Mouse (Mus musculus): ENCODE results near the gene Trex1.

Trex1 gene

GRCm38 (mm10) chr9:109087987-109088386 is 28.5 kb upstream of the Trex1 start:
- no peak for DNase-seq (ENCODE audit: low spot score in 2 of 2)

GRCm38 (mm10) chr9:109084922-109085321 is 25.4 kb upstream of the Trex1 start:
- DNase-seq (ENCODE audit: low spot score in 2 of 2), result no peak

GRCm38 (mm10) chr9:109082124-109082800 is 22.7 kb upstream of the Trex1 start, which contains the start of the genes Ccdc51 and Tma7:
TSS of gene Ccdc51 (plus strand) at chr9:109082493.
TSS of gene Tma7 (minus strand) at chr9:109082587.
- DNase-seq (ENCODE audit: low spot score in 2 of 2), result peak; percentile 84 to 90

DNA sequence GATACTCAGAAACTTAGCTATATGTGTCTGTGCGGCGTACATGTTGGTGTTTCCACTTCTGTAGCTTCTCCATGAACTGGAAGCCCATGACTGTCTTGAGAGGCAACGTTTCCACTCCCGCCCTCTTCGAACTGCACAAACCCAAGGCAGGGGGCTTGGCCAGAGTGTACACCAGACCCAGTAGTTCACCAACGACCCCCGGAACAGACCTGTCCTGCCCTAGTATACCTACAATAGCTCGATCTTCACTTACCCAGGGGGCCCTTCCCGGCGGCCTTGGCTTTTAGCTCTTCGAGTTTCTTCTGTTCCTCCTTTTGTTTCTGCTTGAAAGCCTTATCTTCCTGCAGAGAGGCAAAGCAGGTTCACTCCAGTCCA is 22.2 kb upstream of the Trex1 start:
- no peak for DNase-seq (ENCODE audit: low spot score in 2 of 2)

- no peak for DNase-seq (ENCODE audit: low spot score in 2 of 2)
Observed at GRCm38 (mm10) chr9:109080516-109080915, 21.0 kb upstream of the Trex1 start.

- DNase-seq (ENCODE audit: low spot score in 2 of 2), result peak; percentile 88 to 96
Observed at GRCm38 (mm10) chr9:109073661-109074573, 14.4 kb upstream of the Trex1 start, which contains the start of gene Atrip. TSS of gene Atrip (minus strand) at chr9:109074124.

DNA sequence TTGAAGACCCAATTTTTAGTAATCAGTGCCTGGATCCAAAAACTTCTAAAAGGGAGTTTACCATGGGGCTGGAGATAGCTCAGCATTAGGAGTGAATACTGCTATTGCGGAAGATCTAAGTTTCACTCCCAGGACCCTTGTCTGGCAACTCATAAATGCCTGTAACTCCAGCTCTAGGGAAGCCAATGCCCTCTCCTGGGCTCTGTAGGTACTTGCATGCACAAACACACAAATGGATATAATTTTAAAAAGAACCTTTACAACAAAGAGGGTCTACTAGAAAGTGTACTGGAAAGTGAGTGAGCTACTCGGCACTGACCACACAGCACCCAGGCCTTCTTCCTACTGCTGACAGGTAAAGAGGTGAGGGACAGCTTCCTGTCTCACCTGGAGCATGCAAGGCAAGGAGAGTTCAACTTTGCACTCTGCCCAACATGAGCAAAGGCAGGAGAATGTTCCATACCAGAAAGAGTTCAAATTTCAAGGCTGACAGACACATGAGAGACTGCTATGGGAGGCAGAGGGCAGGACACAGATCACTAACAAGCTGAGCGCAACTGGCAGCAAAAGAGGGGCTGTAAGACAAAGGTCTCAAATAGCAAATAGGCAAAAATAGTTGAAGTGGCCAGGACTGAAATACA is 8.7 kb upstream of the Trex1 start:
- DNase-seq (ENCODE audit: low spot score in 2 of 2), result no peak

GRCm38 (mm10) chr9:109060898-109061295 is 1.4 kb upstream of the Trex1 start:
- peak in 1 of 2 experiments; percentile 56 for DNase-seq (ENCODE audit: low spot score in 2 of 2)

GRCm38 (mm10) chr9:109060184-109060897 is 807 bp upstream of the Trex1 start:
- peak in 1 of 2 experiments; percentile 63 for DNase-seq (ENCODE audit: low spot score in 2 of 2)

DNA sequence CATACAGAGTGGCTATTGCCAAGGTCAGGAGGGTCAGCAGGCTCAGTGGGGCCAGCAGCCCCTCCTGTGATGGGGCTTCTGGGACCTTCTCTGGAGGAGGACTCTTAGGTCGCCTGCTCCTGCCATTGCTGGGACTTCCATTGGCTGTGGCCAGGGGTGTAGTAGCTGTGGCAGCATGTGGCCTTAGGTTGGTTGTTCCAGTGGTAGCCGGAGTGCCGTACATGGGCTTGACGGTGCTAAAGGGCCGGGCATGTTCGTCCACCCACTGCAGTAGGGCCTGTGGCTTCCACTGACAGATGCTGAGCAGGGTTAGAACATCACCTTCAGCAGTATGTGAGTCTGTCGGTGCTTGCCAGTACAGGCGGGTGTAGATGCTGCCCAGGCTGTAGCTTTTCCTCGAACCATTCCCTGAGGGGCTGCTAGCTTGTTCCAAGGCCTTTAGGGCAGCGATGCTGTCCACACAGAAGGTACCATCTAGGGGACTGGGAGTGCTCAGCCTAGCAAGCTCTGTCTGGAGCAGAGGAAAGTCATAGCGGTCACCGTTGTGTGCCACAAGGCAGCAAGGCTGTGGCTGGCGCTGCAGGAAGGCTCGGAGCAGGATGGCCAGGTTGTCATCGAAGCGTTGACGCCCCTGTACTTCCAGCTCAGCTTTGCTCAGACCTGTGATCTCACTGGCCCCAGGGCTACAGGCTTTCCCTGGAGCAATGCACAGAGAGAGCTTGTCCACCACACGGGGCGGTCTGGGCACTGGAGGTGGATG is 1.3 kb downstream of the Trex1 start:
- DNase-seq (ENCODE audit: low spot score in 2 of 2), result peak in 1 of 2 experiments; percentile 63

DNA sequence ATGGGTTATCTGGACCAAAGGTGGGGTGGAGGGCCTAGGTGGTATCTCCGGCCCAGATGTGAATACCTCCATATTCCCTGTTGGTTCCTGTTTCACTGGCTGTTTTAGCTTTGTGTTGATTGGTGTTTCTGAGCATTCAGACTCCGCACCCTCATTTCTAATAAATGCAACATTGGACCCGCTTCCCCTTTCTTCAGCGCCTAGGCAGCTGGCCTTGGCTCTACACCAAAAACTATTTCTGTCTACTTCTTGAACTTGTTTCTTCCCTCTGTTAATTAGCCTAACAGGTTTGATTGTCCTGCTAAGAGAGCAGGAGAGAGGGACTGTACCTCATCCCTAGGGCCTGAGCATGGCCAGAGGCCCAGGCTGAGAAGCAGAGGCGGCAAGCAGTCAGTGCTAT is 2.0 kb downstream of the Trex1 start:
- no peak for DNase-seq (ENCODE audit: low spot score in 2 of 2)

- DNase-seq (ENCODE audit: low spot score in 2 of 2), result peak in 1 of 2 experiments; percentile 60
Observed at GRCm38 (mm10) chr9:109056916-109057315, 2.6 kb downstream of the Trex1 start.

GRCm38 (mm10) chr9:109056081-109056690 is 3.3 kb downstream of the Trex1 start:
- peak in 1 of 2 experiments; percentile 62 for DNase-seq (ENCODE audit: low spot score in 2 of 2)

GRCm38 (mm10) chr9:109055271-109056030 is 4.1 kb downstream of the Trex1 start:
- peak in 1 of 2 experiments; percentile 66 for DNase-seq (ENCODE audit: low spot score in 2 of 2)

GRCm38 (mm10) chr9:109054712-109055111 is 4.8 kb downstream of the Trex1 start:
- peak; percentile 58 to 74 for DNase-seq (ENCODE audit: low spot score in 2 of 2)

- peak in 1 of 2 experiments; percentile 55 for DNase-seq (ENCODE audit: low spot score in 2 of 2)
Observed at GRCm38 (mm10) chr9:109053851-109054250, 5.7 kb downstream of the Trex1 start.

DNA sequence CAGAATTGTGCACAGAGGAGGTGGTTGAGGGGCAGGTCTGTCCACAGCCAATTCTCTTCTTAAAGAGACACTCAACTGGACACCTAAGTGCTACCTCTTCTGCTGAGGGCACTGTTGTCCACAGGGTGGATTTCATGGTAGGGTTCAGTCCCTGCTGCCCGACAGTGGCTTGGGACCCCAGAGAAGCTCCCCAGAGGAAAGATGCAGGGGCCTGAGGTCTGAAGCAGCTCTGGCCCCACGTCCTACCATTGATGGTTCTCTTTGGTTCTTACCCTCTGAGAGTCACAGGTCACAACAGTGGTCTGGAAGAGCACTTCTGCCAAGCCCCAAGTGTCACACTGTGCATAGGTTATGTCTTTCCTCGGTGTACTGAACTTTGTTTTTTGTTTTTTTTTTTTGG is 6.2 kb downstream of the Trex1 start:
- DNase-seq (ENCODE audit: low spot score in 2 of 2), result peak in 1 of 2 experiments; percentile 58

DNA sequence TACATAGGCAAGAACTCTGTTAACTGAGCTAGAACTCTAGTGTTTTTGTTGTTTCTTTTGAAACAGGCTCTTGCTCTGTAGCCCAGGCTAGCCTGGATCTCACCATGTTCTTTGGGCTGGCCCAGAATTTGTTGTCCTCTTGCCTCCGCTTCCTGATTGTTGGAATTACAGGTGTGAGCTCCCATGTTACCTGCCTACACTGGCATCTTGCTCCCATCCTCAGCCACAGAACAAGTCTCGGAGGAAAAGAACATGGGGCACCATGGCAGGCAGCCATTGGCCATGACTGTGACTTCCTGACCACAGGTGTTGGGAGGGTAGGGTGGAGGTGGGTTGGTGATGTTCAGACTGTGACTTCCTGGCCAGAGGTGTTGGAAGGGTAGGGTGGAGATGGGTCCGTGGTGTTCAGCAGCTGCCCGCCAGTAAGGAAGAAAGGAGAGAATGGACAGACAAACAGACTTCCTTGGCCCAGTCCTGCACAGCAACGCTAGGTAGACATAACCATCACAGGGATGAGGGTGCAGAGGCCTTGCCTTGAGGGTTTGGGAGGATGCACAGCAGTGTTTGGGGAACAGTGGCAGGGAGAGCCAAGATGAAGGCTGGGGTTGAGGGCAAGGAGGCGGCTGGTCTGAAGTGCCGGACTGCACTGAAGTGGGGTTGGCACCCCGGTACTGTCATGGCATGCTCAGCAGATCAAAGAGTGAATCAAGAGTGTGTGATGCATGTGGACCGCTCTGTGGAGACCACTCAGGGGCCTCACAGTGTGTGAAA is 6.9 kb downstream of the Trex1 start:
- peak in 1 of 2 experiments; percentile 61 for DNase-seq (ENCODE audit: low spot score in 2 of 2)

Measured in spleen, postnatal 4 days (tissue).